Mouse (Mus musculus) liver, postnatal 0 days (tissue): ENCODE measurements around the gene Ints6l.

Source experiments
- CTCF ChIP-seq: sonication (generic); IDR thresholded peaks from 2 replicates; pipeline ENCODE4 v1.5.1; 2016; ENCODE audit warnings: antibody characterized with exemption, low read depth
- EP300 ChIP-seq: IDR thresholded peaks from 2 replicates; pipeline ENCODE4 v1.6.1; 2016; ENCODE audit warnings: antibody characterized with exemption, low read depth, mild to moderate bottlenecking

DNA sequence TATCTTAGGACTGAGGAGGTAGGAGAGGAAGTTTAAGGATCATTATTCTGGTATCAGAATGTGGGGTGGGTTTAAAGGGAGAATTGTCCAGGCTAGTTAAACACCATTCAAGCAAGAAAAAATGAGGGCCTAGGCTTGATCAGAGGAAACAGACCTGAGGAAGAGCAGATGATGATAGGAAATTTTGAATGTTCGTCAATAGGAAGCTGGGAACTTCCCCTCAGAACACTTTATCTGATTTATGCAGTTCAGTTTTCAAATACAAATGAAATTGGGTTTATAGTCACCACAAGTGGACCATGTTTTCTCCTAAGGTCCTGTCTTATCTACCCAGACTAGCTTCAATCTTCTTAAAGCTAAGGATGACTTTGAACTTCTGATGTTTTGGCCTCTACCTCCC lies 49.2 kb upstream of the Ints6l start:
- TF ChIP-seq CTCF (no peak), EP300 (no peak)
